Mouse (Mus musculus) limb, embryonic 11.5 days (tissue): ENCODE results near the gene Il15. TPM values are rescaled to one million over a fixed set of nuclear protein-coding genes. Genes with fewer than 3 reads are reported as not detected.

ENCODE experiments used
- ATAC-seq: fragments of 200-750 bp; cut with Nextera tagmentation; 2 replicates; pipeline ENCODE4 v1.8.0; 2017; ENCODE audit warnings: low read depth; ENCODE audit not compliant: insufficient number of reproducible peaks, low FRiP score, low TSS enrichment
- DNase-seq: peaks from one replicate; pipeline ENCODE4 v3.0.0-alpha.2; 2015; ENCODE audit warnings: low spot score
- H3K27ac ChIP-seq: fragments of 300-500 bp; sonication (generic); replicated peaks from 2 replicates; pipeline ENCODE4 v1.5.1; 2014; ENCODE audit warnings: low read depth, mild to moderate bottlenecking, low read length
- H3K27me3 ChIP-seq: fragments of 300-500 bp; sonication (generic); 2 replicates; pipeline ENCODE4 v1.6.1; 2014; ENCODE audit warnings: mild to moderate bottlenecking, low read length, mixed read lengths; ENCODE audit not compliant: control insufficient read depth, insufficient read depth
- H3K36me3 ChIP-seq: fragments of 300-500 bp; sonication (generic); 2 replicates; pipeline ENCODE4 v1.6.1; 2014; ENCODE audit warnings: mild to moderate bottlenecking, low read length, moderate library complexity, mixed read lengths; ENCODE audit not compliant: control insufficient read depth, insufficient read depth
- H3K4me1 ChIP-seq: fragments of 300-500 bp; sonication (generic); 2 replicates; pipeline ENCODE4 v1.6.1; 2014; ENCODE audit warnings: low read length, mixed read lengths; ENCODE audit not compliant: control insufficient read depth, insufficient read depth
- H3K4me2 ChIP-seq: fragments of 300-500 bp; sonication (generic); 2 replicates; pipeline ENCODE4 v1.6.1; 2014; ENCODE audit warnings: low read depth, mild to moderate bottlenecking, moderate library complexity; ENCODE audit not compliant: severe bottlenecking
- H3K4me3 ChIP-seq: fragments of 300-500 bp; sonication (generic); 2 replicates; pipeline ENCODE4 v1.5.1; 2014; ENCODE audit warnings: low read depth, low read length
- H3K9ac ChIP-seq: fragments of 300-500 bp; sonication (generic); 2 replicates; pipeline ENCODE4 v1.6.1; 2014; ENCODE audit warnings: mild to moderate bottlenecking, low read length
- H3K9me3 ChIP-seq: fragments of 300-500 bp; sonication (generic); 2 replicates; pipeline ENCODE4 v1.6.1; 2016; ENCODE audit warnings: low read length; ENCODE audit not compliant: control insufficient read depth
- WGBS: fragments of 180-500 bp; shearing (Covaris S2); extraction: QIAGEN DNeasy Blood & Tissue Kit; methylation state at CpG from one replicate; pipeline ENCODE4 v1.1.7; 2014; 5-methylcytosine and 5-hydroxymethylcytosine counted together
- polyA plus RNA-seq: library from polyadenylated mRNA; unstranded; fragments of >200 nt; fragmentation: Nextera tagmentation; extraction: Ambion mirVana; gene quantifications from 2 replicates; pipeline ENCODE4 v1.2.1, GENCODE M21; 2014

The Il15 gene
- polyA plus RNA-seq, 1 experiment from 2014 or later = 2.4 TPM

DNA sequence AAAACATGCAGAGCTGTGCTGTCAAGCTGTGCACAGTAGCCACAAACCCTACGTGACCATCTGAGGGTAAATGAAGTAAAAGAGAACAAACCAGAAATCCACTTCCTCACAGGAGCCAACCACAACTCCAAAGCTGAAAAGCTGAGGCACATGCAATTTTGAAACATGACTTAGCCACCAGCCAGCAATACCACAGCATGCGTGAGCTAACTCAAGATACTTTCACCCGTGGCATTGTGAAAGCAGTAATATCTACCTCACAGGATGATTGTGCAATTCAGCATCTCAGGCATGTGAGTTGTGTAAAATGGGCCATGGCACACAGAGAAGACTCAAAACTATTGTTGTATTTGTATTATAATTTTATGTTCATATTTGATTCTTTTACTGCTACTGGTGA is 19.7 kb downstream of the Il15 start:
- DNase-seq = no peak
- Histone ChIP-seq H3K9ac (no peak overlapping the region), H3K4me2 (no peak overlapping the region), H3K27ac (no peak overlapping the region), H3K4me3 (no peak overlapping the region), H3K27me3 (no peaks in the 10 kb centered on the region), H3K4me1 (no peaks in the 10 kb centered on the region), H3K36me3 (no peaks in the 10 kb centered on the region), H3K9me3 (no peaks in the 10 kb centered on the region)
- no peak for ATAC-seq
- 84% methylated on average over 3 of the region's 3 CpGs for WGBS

GRCm38 (mm10) chr8:82382316-82382715 is 20.7 kb downstream of the Il15 start:
- H3K27me3 ChIP-seq = no peaks in the 10 kb centered on the region
- H3K36me3 ChIP-seq = no peaks in the 10 kb centered on the region
- no peaks in the 10 kb centered on the region for H3K9me3 ChIP-seq
- H3K9ac ChIP-seq = no peak overlapping the region
- no peaks in the 10 kb centered on the region for H3K4me1 ChIP-seq
- WGBS = 64% methylated on average over 2 of the region's 2 CpGs
- DNase-seq (no peak), ATAC-seq (no peak)
- H3K4me3 ChIP-seq = no peak overlapping the region
- H3K27ac ChIP-seq = no peak overlapping the region
- H3K4me2 ChIP-seq = no peak overlapping the region

DNA sequence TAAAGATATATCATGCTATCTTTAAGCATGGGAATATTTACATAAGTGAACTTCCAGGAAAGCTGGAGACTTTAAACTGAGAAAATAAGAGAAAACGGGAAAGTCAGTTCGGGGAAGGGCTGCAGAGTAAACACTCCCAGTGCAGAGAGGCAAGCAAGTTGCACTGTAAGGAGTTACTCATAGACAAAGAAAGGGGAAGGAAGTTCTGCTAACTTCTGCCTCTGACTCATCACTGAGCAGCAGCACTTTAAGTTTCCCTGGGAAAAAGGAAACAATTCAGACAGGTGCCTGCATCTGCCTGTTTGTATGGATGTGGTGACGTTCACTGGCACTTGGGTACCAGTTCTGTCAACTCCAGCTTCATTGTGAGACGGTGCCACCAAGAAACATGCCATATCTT is 28.6 kb downstream of the Il15 start:
- H3K4me3 ChIP-seq = no peak overlapping the region
- H3K9ac ChIP-seq = no peak overlapping the region
- H3K27me3 ChIP-seq = no peaks in the 10 kb centered on the region
- no peaks in the 10 kb centered on the region for H3K36me3 ChIP-seq
- no peak for ATAC-seq
- WGBS = 78% methylated on average over 4 of the region's 4 CpGs
- H3K4me1 ChIP-seq = no peaks in the 10 kb centered on the region
- H3K27ac ChIP-seq = no peak overlapping the region
- DNase-seq = no peak
- H3K9me3 ChIP-seq = no peaks in the 10 kb centered on the region
- H3K4me2 ChIP-seq = no peak overlapping the region

DNA sequence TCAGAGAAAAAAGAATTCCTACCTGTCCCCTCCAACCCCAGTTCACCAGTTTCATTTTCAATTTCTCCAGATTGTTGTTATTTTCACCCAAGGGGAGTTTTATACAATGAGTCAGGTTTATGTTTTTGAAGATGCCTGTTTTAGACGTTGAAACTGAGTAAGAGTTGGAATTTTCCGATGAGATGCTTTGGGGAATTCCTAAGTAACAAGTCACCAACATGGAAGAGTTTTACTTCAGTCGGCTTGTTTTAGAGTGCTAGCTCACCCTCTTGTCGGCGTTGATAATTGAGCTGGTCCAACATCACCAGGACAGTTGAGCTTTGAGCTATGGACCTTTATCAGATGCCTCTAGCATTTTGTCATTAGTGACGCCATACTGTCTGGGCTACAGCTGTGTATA is 30.2 kb downstream of the Il15 start:
- DNase-seq (no peak), ATAC-seq (no peak)
- H3K36me3 ChIP-seq = no peaks in the 10 kb centered on the region
- H3K4me1 ChIP-seq = no peaks in the 10 kb centered on the region
- no peak overlapping the region for H3K27ac ChIP-seq
- H3K9ac ChIP-seq = no peak overlapping the region
- H3K4me3 ChIP-seq = no peak overlapping the region
- 90% methylated on average over 6 of the region's 6 CpGs for WGBS
- no peaks in the 10 kb centered on the region for H3K9me3 ChIP-seq
- no peak overlapping the region for H3K4me2 ChIP-seq
- H3K27me3 ChIP-seq = no peaks in the 10 kb centered on the region

DNA sequence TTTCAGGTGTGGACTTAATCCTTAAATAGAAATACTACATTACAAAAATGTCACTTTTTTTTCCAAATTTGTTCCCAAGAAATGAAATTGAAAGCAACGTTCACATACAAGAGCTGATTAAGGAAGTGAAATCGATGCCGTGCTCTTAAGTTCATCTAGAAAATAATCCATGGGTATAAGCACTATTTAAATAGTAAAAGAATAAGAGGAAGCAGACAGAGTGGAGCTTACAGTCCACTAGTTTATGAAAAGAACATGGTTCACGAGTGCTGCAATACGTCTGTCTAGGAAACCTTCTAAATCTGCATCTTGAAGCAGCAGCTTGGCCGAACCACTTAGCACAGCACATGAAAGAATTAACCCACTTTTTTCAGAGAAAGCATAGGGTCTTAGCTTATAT is 32.4 kb downstream of the Il15 start:
- ATAC-seq (no peak), DNase-seq (no peak)
- no peak overlapping the region for H3K27ac ChIP-seq
- H3K27me3 ChIP-seq = no peaks in the 10 kb centered on the region
- no peaks in the 10 kb centered on the region for H3K36me3 ChIP-seq
- H3K9me3 ChIP-seq = no peaks in the 10 kb centered on the region
- H3K4me1 ChIP-seq = no peaks in the 10 kb centered on the region
- H3K4me3 ChIP-seq = no peak overlapping the region
- 87% methylated on average over 6 of the region's 6 CpGs for WGBS
- no peak overlapping the region for H3K9ac ChIP-seq
- H3K4me2 ChIP-seq = no peak overlapping the region

GRCm38 (mm10) chr8:82361061-82361460 is 42.0 kb downstream of the Il15 start:
- DNase-seq (no peak), ATAC-seq (no peak)
- 89% methylated on average over 1 of the region's 1 CpGs for WGBS
- Histone ChIP-seq H3K4me1 (no peaks in the 10 kb centered on the region), H3K27me3 (no peaks in the 10 kb centered on the region), H3K36me3 (no peaks in the 10 kb centered on the region), H3K27ac (no peak overlapping the region), H3K9me3 (no peaks in the 10 kb centered on the region), H3K9ac (no peak overlapping the region), H3K4me2 (no peak overlapping the region), H3K4me3 (no peak overlapping the region)

DNA sequence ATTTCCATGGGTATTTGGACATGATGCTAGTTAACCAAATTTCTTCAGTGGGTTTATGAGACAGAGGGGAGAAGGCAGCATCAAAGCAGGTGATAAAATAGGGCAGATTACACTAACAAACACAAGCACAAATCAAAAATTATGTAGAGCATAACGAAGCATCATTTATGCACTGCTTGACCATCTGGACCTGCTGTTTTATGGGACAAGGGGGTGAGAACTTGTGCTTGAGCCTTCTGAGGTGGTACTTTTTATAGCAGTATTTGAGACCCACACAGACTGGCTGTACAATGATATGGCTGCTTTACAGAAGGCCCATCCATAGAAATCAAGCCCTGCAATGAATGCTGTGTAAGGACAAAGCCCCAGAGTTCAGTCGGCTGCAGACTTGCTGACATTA is 46.9 kb downstream of the Il15 start:
- Histone ChIP-seq H3K27me3 (no peaks in the 10 kb centered on the region), H3K4me3 (no peak overlapping the region), H3K27ac (no peak overlapping the region), H3K4me2 (no peak overlapping the region), H3K36me3 (no peaks in the 10 kb centered on the region), H3K9me3 (no peaks in the 10 kb centered on the region), H3K9ac (no peak overlapping the region), H3K4me1 (no peaks in the 10 kb centered on the region)
- no peak for ATAC-seq
- 40% methylated on average over 2 of the region's 2 CpGs for WGBS
- no peak for DNase-seq

GRCm38 (mm10) chr8:82351268-82351943 is 51.6 kb downstream of the Il15 start:
- Histone ChIP-seq H3K9me3 (no peaks in the 10 kb centered on the region), H3K4me3 (no peak overlapping the region), H3K36me3 (no peaks in the 10 kb centered on the region), H3K4me2 (no peak overlapping the region), H3K9ac (no peak overlapping the region), H3K4me1 (no peaks in the 10 kb centered on the region), H3K27ac (no peak overlapping the region), H3K27me3 (no peaks in the 10 kb centered on the region)
- 68% methylated on average over 1 of the region's 1 CpGs for WGBS
- no peak for DNase-seq
- no peak for ATAC-seq

- ATAC-seq (no peak), DNase-seq (no peak)
- no peak overlapping the region for H3K9ac ChIP-seq
- H3K4me3 ChIP-seq = no peak overlapping the region
- no peak overlapping the region for H3K4me2 ChIP-seq
- H3K27ac ChIP-seq = no peak overlapping the region
- no peaks in the 10 kb centered on the region for H3K36me3 ChIP-seq
- H3K4me1 ChIP-seq = no peaks in the 10 kb centered on the region
- 33% methylated on average over 2 of the region's 2 CpGs for WGBS
- no peaks in the 10 kb centered on the region for H3K27me3 ChIP-seq
- no peaks in the 10 kb centered on the region for H3K9me3 ChIP-seq
Observed at GRCm38 (mm10) chr8:82349299-82349698, 53.7 kb downstream of the Il15 start.
